ENCODE assay signal across 7 mouse cellular contexts in the genomic region with DNA sequence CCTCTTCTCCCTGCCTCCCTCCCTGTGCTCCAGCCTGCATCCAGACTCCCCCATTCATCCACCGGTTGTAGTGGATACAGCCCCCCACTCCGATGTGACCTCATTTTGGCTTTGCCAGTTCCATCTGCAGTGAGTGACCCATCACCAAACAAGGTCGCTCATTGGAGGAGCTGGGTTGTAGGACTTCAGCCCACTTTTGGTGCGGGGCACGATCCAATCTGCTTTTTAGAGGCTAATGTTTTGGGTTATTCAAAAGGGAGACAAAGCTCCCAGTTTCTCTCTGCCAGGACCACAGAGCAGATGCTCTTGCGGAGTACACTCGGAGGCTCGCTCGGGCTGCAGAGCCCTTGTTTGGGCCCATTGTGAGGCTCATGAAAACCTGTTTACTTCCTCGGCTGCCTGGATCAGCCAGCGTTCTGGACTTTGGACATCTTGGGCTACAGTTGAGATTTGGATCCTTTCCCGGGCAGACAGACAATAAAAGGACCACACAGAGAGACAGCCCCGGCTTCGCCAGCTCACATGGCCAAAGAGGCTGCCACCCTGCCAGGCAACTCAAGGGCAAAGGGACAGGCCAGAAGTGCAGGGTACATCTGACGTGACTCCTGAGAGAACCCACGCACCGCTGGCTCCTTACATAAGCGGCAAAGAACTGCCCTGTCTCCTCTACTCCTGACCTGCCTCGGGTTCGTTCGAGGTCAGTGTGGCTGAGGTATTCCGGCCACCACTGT.
A peak's percentile ranks its signal among the peaks of the same experiment; 100 is the strongest.
DNase-seq lines count a peak whose midpoint lies in the region; ATAC-seq lines count a peak whose summit lies in the region.

No protein-coding gene starts in this region.

- H3K4me3 ChIP-seq in midbrain, embryonic 13.5 days (replicated peaks): no peak overlapping the region
- no peak overlapping the region for H3K4me3 ChIP-seq in stomach, embryonic 16.5 days (replicated peaks; ENCODE audit: low read length)

- 0 out of 2 replicates have a peak overlapping the region, but pooled peaks have one; percentile 39 for H3K27ac ChIP-seq in midbrain, embryonic 13.5 days
- H3K27ac ChIP-seq in stomach, embryonic 16.5 days (ENCODE audit: low read length): no peak overlapping the region

- peaks cover 31% of the 10 kb centered on the region for H3K4me1 ChIP-seq in midbrain, embryonic 13.5 days (replicated peaks)
- H3K4me1 ChIP-seq in stomach, embryonic 16.5 days (ENCODE audit: control insufficient read depth, insufficient read depth, low read length): peaks cover under 1% of the 10 kb centered on the region; the same call in 1 of the 2 replicates

- H3K9me3 ChIP-seq in midbrain, embryonic 13.5 days: no peaks in the 10 kb centered on the region
- H3K9me3 ChIP-seq in stomach, embryonic 16.5 days (replicated peaks; ENCODE audit: control insufficient read depth, low read length): no peaks in the 10 kb centered on the region

- H3K4me2 ChIP-seq in midbrain, embryonic 13.5 days (replicated peaks): no peak overlapping the region
- no peak overlapping the region for H3K4me2 ChIP-seq in stomach, embryonic 16.5 days (ENCODE audit: low read depth, low read length)

- ATAC-seq in midbrain, embryonic 13.5 days: peak; percentile 72
- peak; percentile 21; the same call in 1 of the 2 replicates for ATAC-seq in stomach, embryonic 16.5 days (ENCODE audit: insufficient read depth, low FRiP score)

- peaks cover 52% of the 10 kb centered on the region for H3K27me3 ChIP-seq in midbrain, embryonic 13.5 days
- no peaks in the 10 kb centered on the region for H3K27me3 ChIP-seq in stomach, embryonic 16.5 days (ENCODE audit: control insufficient read depth, insufficient read depth, low read length)

- peak; percentile 33 for DNase-seq in cerebellum, adult 11 months
- DNase-seq in cerebellum, postnatal 25 days: peak; percentile 60 to 62
- peak; percentile 20 for DNase-seq in heart, adult 8-10 months (ENCODE audit: low spot score)
- peak; percentile 89 for DNase-seq in kidney, postnatal 14 days
- DNase-seq in urinary bladder, adult 2 months (ENCODE audit: low spot score): no peak

- 52% methylated on average over 22 of the region's 22 CpGs for WGBS in midbrain, embryonic 13.5 days
- WGBS in stomach, embryonic 16.5 days: 59% methylated on average over 22 of the region's 22 CpGs

- no peak overlapping the region; the same call in 1 of the 2 replicates for H3K9ac ChIP-seq in midbrain, embryonic 13.5 days (replicated peaks)
- H3K9ac ChIP-seq in stomach, embryonic 16.5 days (ENCODE audit: low read length): no peak overlapping the region

- H3K36me3 ChIP-seq in midbrain, embryonic 13.5 days: no peaks in the 10 kb centered on the region
- H3K36me3 ChIP-seq in stomach, embryonic 16.5 days (ENCODE audit: control insufficient read depth, insufficient read depth, low read length): no peaks in the 10 kb centered on the region
